Mouse (Mus musculus) mesoderm, embryonic 11.5 days (tissue): ENCODE data around the gene Gm20503.

Source experiments
- DNase-seq: peaks from one replicate; pipeline ENCODE4 v3.0.0-alpha.2; 2012; ENCODE audit warnings: low read depth, low spot score

The Gm20503 gene

GRCm38 (mm10) chr4:59002948-59003805 lies at the start of gene Gm20503:
TSS of gene Gm20503 (plus strand) at chr4:59003210.
- peak; percentile 93 for DNase-seq

GRCm38 (mm10) chr4:58961719-58962118 lies 41.3 kb upstream of the Gm20503 start:
- no peak for DNase-seq

GRCm38 (mm10) chr4:58963271-58963670 lies 39.7 kb upstream of the Gm20503 start:
- DNase-seq = no peak

GRCm38 (mm10) chr4:58965136-58965535 lies 37.9 kb upstream of the Gm20503 start:
- DNase-seq = no peak

GRCm38 (mm10) chr4:58970678-58971077 lies 32.3 kb upstream of the Gm20503 start:
- DNase-seq = no peak

GRCm38 (mm10) chr4:58975711-58976110 lies 27.3 kb upstream of the Gm20503 start:
- no peak for DNase-seq

- no peak for DNase-seq
Observed at GRCm38 (mm10) chr4:58981421-58981820, 21.6 kb upstream of the Gm20503 start.

- DNase-seq = no peak
Observed at GRCm38 (mm10) chr4:58982806-58983205, 20.2 kb upstream of the Gm20503 start.

- DNase-seq = peak; percentile 87
Observed at GRCm38 (mm10) chr4:58985157-58985648, 17.8 kb upstream of the Gm20503 start.

GRCm38 (mm10) chr4:58986540-58987190 lies 16.3 kb upstream of the Gm20503 start, which contains the start of gene Ptgr1:
TSS of gene Ptgr1 (minus strand) at chr4:58987119.
- peak; percentile 88 for DNase-seq

GRCm38 (mm10) chr4:58989303-58989898 lies 13.6 kb upstream of the Gm20503 start:
- no peak for DNase-seq

- DNase-seq = no peak
Observed at GRCm38 (mm10) chr4:58990609-58991434, 12.2 kb upstream of the Gm20503 start.

GRCm38 (mm10) chr4:58992195-58992594 lies 10.8 kb upstream of the Gm20503 start:
- DNase-seq = no peak

- DNase-seq = no peak
Observed at GRCm38 (mm10) chr4:58994762-58995161, 8.2 kb upstream of the Gm20503 start, which contains the start of gene Dnajc25. TSS of gene Dnajc25 (plus strand) at chr4:58995062.

- DNase-seq = no peak
Observed at GRCm38 (mm10) chr4:58995251-58995693, 7.7 kb upstream of the Gm20503 start.

- DNase-seq = no peak
Observed at GRCm38 (mm10) chr4:58997081-58997480, 5.9 kb upstream of the Gm20503 start.

GRCm38 (mm10) chr4:58998688-58999087 lies 4.3 kb upstream of the Gm20503 start:
- DNase-seq = no peak

GRCm38 (mm10) chr4:58999686-59000085 lies 3.3 kb upstream of the Gm20503 start:
- DNase-seq = peak; percentile 79

GRCm38 (mm10) chr4:59000614-59001013 lies 2.4 kb upstream of the Gm20503 start:
- peak; percentile 62 for DNase-seq

GRCm38 (mm10) chr4:59003806-59004200 lies 793 bp downstream of the Gm20503 start:
- DNase-seq = no peak

- DNase-seq = peak; percentile 37
Observed at GRCm38 (mm10) chr4:59006211-59006610, 3.2 kb downstream of the Gm20503 start.
